Mouse (Mus musculus): ENCODE data around the gene Rad54l.

Gene Rad54l

DNA sequence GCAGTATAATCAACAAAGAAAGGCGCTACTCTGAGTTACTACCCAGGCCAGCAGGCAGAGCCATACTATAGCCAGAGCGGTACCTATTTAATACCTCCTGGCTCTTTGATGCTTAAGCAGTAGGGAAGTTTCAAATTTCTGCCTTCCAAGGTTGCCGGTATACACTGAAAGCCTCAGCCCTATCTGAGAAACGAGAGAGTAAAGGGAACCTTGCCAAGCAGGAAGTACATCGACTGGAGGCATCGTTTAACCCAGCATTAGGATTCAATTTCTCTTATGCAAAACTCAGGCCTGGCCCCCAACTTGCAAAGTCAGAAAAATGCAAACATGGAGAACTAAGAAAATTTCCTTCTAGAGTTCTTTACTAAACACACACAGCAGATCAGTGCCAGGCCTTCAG is 53.4 kb downstream of the Rad54l start:
- peak; percentile 40 for DNase-seq

GRCm38 (mm10) chr4:116063855-116064254 is 59.6 kb downstream of the Rad54l start:
- DNase-seq = peak; percentile 31

GRCm38 (mm10) chr4:116059012-116059726 is 64.3 kb downstream of the Rad54l start:
- peak; percentile 78 for DNase-seq

- DNase-seq = peak; percentile 76
These were observed 65.9 kb downstream of the Rad54l start for GRCm38 (mm10) chr4:116057559-116057958.

DNA sequence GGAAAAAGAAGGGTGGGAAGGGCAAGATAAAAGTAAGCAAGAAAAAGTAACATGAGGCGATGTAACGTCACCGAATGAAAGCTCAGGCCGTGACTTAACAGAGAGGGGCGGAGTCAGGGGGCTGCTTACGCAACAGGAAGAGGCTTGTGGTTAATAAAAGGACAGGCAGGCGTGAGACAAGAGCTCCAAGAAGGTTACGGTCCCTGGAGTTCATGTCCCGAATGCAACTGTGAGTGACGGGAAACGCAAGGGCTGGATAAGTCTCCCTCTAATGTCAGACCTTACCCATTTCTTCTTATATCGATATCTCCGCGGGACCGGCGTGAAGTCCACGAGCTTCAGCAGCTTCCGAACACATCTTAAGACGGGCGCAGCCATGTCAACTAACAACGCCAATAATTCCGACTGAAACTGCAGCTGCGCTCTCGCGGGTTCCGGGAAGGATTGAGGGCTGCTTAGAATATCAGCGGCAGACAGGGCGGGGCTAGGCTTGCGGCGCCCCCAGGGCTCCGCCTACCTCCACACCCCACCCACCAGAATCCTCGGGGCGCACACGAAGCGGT is 70.0 kb downstream of the Rad54l start, which contains the start of gene Nsun4:
Gene Nsun4 (minus strand): TSS at position 478 of the 563 bp plus-strand sequence.
- DNase-seq = peak; percentile 99

DNA sequence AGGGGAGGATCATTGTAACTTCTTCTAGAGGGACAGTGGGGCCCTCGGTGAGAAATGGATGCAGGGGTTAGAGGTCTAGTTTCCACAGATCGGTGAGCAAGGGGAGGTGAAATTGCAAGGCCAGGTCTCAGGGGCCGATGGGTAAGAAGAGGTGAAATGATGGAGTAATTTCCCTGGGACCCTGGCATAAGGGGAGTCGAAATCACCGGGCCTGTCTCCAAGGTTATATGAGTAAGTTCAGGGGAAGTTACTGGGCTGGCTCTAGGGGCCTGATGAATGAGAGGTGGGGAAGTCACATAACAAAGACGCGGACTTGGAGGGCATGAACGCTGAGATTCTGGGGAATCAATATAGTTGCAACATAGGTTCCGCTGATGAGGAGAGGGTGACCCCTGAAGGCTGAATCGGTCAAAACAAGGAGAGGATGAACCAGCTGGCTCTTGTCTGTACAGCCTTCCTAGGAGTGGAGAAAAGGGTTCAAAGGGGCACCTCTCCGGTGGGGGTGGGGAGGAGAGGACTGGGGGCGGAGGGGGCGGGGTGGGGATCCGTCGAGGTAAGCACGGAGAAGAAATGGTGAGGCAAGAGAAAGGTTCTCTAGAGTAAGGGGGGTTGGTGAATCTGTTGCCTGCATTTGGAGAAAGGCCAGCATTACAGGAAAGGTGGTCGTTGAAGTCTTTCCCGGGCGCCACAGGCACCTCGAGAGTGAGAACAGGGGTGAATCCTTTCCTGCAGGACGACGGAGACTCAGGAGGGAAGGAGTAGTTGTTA is 70.8 kb downstream of the Rad54l start:
- DNase-seq = peak; percentile 92

GRCm38 (mm10) chr4:116049211-116049610 is 74.3 kb downstream of the Rad54l start:
- DNase-seq = no peak

- peak; percentile 89 for DNase-seq
These were observed 75.2 kb downstream of the Rad54l start for GRCm38 (mm10) chr4:116048130-116048920.

- DNase-seq = no peak
These were observed 75.8 kb downstream of the Rad54l start for GRCm38 (mm10) chr4:116047681-116048080.

DNA sequence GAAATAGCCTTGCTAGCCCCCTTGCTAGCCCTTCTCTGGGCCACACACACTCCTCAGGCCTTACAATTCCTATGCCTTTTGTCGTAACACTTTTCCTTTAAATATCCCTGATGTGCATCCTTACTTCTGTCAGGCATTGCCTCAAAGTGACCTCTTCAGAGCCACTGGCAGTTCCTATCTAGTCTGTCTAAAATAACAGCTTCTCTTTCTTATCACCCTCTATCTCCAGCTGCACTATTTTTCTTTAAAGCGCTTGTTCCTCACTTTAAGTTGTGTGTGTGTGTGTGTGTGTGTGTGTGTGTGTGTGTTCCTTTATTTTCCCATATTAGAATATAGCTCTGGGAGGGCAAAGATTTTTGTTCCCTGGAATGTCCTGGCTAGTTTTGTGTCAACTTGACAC is 76.9 kb downstream of the Rad54l start:
- no peak for DNase-seq
